Mouse (Mus musculus): ENCODE measurements around the gene Rgs12. TPM values are rescaled to one million over a fixed set of nuclear protein-coding genes. Genes with fewer than 3 reads are reported as not detected.

Rgs12 gene
- polyA plus RNA-seq, 1 experiment from 2014 or later: 56.3 TPM

GRCm38 (mm10) chr5:35014036-35014435 is 64.8 kb downstream of the Rgs12 start:
- Histone ChIP-seq H3K9me3 (no peaks in the 10 kb centered on the region), H3K4me1 (no peaks in the 10 kb centered on the region), H3K27me3 (no peaks in the 10 kb centered on the region), H3K27ac (no peak overlapping the region), H3K4me2 (replicated peaks) (no peak overlapping the region), H3K36me3 (peaks cover 20% of the 10 kb centered on the region; the same call in 1 of the 2 replicates), H3K4me3 (no peak overlapping the region), H3K9ac (no peak overlapping the region)
- no peak; the same call in 1 of the 2 replicates for ATAC-seq (ENCODE audit: insufficient number of reproducible peaks, insufficient read depth, low FRiP score, low TSS enrichment)
- WGBS: 79% methylated on average over 6 of the region's 6 CpGs

GRCm38 (mm10) chr5:35019673-35020300 is 70.5 kb downstream of the Rgs12 start:
- Histone ChIP-seq H3K36me3 (peaks cover 40% of the 10 kb centered on the region), H3K4me1 (no peaks in the 10 kb centered on the region), H3K9me3 (no peaks in the 10 kb centered on the region), H3K4me2 (replicated peaks) (no peak overlapping the region), H3K27ac (no peak overlapping the region), H3K27me3 (no peaks in the 10 kb centered on the region), H3K9ac (no peak overlapping the region), H3K4me3 (no peak overlapping the region)
- no peak for ATAC-seq (ENCODE audit: insufficient number of reproducible peaks, insufficient read depth, low FRiP score, low TSS enrichment)
- 75% methylated on average over 9 of the region's 9 CpGs for WGBS

DNA sequence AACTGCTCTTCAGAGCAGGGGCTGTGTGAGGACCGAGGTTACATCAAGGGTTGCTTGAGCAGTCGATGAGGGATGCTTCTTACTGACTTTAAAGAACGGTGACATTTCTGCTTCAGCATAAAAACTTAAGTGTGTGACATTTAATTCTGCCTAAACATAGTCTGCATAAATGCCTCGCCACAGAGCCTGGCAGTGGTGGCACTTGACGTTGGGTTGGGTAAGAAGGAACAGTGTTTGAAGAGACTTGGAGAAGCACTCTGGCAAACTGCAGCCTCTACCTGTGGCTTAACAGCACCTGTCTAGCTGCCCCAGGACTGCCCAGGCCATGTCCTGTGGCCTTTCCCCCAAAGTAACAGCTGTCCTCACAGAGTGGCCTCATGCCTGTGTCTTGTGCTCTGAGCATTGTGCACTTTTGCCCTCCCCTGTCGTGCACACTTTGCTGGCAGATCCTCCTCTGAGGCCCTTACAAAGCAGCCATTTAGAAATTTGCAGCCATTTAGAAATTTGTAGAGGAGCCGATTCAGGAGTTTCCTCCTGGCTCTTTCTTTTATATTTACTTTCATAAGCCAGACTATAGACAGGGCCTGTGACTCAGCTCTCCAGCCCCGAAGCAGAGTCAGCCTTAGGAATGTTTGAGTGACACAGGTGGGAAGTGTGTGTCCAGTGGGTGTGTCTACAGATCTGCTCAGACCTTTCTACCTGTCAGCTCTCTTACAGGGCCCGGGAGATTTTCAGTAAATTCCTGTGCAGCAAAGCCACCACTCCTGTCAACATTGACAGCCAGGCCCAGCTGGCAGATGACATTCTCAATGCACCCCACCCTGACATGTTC is 71.4 kb downstream of the Rgs12 start:
- Histone ChIP-seq H3K27ac (no peak overlapping the region), H3K4me1 (no peaks in the 10 kb centered on the region), H3K9ac (no peak overlapping the region), H3K36me3 (peaks cover 42% of the 10 kb centered on the region), H3K4me2 (replicated peaks) (no peak overlapping the region), H3K9me3 (no peaks in the 10 kb centered on the region), H3K4me3 (no peak overlapping the region), H3K27me3 (no peaks in the 10 kb centered on the region)
- ATAC-seq (ENCODE audit: insufficient number of reproducible peaks, insufficient read depth, low FRiP score, low TSS enrichment): no peak
- WGBS: 74% methylated on average over 9 of the region's 9 CpGs

DNA sequence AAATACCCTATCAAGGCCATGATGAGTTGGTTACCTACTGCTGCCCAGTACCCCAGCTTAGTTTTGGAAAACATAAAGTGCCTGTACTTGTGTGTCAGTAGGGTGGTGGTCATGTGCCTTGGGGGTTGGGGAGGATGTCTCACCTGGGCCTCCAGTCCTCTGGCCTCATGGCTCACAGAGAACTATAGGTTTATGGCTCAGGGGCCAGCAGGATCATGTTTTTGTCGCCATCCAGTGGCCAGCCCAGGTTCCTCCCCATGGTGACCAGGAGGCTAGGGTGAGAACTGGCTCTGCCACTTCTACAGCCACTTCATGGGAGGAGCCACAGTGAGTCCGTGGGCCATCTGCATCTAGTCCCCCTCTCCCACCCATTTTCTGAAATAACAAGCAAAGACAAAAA is 75.7 kb downstream of the Rgs12 start:
- peak; percentile 59; the same call in 1 of the 2 replicates for ATAC-seq (ENCODE audit: insufficient number of reproducible peaks, insufficient read depth, low FRiP score, low TSS enrichment)

GRCm38 (mm10) chr5:35029303-35029702 is 80.1 kb downstream of the Rgs12 start:
- H3K27me3 ChIP-seq: no peaks in the 10 kb centered on the region
- 100% methylated on average over 1 of the region's 1 CpGs for WGBS
- H3K4me3 ChIP-seq: no peak overlapping the region
- no peak overlapping the region for H3K27ac ChIP-seq
- ATAC-seq (ENCODE audit: insufficient number of reproducible peaks, insufficient read depth, low FRiP score, low TSS enrichment): no peak
- no peaks in the 10 kb centered on the region for H3K4me1 ChIP-seq
- H3K9ac ChIP-seq: no peak overlapping the region
- H3K36me3 ChIP-seq: peaks cover 77% of the 10 kb centered on the region
- H3K9me3 ChIP-seq: no peaks in the 10 kb centered on the region
- no peak overlapping the region for H3K4me2 ChIP-seq (replicated peaks)

More for the DNA sequence above, 75.7 kb downstream of the Rgs12 start:
- no peak overlapping the region for H3K27ac ChIP-seq
- 19% methylated on average over 2 of the region's 2 CpGs for WGBS
- peaks cover 76% of the 10 kb centered on the region for H3K36me3 ChIP-seq
- H3K9me3 ChIP-seq: no peaks in the 10 kb centered on the region
- H3K4me2 ChIP-seq (replicated peaks): no peak overlapping the region
- no peaks in the 10 kb centered on the region for H3K27me3 ChIP-seq
- H3K4me3 ChIP-seq: no peak overlapping the region
- no peaks in the 10 kb centered on the region for H3K4me1 ChIP-seq
- no peak overlapping the region for H3K9ac ChIP-seq

GRCm38 (mm10) chr5:35029755-35030154 is 80.5 kb downstream of the Rgs12 start:
- H3K9me3 ChIP-seq: no peaks in the 10 kb centered on the region
- peaks cover 80% of the 10 kb centered on the region for H3K36me3 ChIP-seq
- no peaks in the 10 kb centered on the region for H3K4me1 ChIP-seq
- 90% methylated on average over 5 of the region's 5 CpGs for WGBS
- H3K27ac ChIP-seq: no peak overlapping the region
- no peak overlapping the region for H3K9ac ChIP-seq
- H3K4me2 ChIP-seq (replicated peaks): no peak overlapping the region
- H3K27me3 ChIP-seq: no peaks in the 10 kb centered on the region
- no peak for ATAC-seq (ENCODE audit: insufficient number of reproducible peaks, insufficient read depth, low FRiP score, low TSS enrichment)
- H3K4me3 ChIP-seq: no peak overlapping the region

DNA sequence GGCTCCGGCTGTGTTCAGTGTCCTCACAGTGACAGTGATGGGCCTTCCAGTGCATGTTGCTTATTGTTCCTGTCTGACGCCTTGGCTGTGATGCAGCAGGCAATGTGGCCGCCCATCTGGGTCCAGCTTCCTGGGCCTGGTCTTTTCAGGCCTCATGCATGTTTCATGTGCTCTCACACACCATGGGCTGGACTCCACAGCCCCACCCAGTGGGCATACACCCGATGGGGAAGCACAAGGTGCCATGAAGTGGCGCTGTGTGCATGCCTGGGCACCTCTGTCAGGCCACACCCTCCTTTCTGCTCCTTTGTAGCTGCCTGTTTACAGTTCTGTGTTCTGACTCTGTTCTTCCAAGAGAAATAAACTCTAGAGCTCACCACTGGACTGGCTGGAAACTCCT is 83.8 kb downstream of the Rgs12 start:
- H3K9me3 ChIP-seq: no peaks in the 10 kb centered on the region
- ATAC-seq (ENCODE audit: insufficient number of reproducible peaks, insufficient read depth, low FRiP score, low TSS enrichment): no peak
- H3K36me3 ChIP-seq: peaks cover 60% of the 10 kb centered on the region
- no peak overlapping the region for H3K9ac ChIP-seq
- no peak overlapping the region for H3K27ac ChIP-seq
- H3K4me2 ChIP-seq (replicated peaks): no peak overlapping the region
- H3K4me3 ChIP-seq: no peak overlapping the region
- no peaks in the 10 kb centered on the region for H3K4me1 ChIP-seq
- WGBS: 83% methylated on average over 5 of the region's 5 CpGs
- no peaks in the 10 kb centered on the region for H3K27me3 ChIP-seq

GRCm38 (mm10) chr5:35033619-35034018 is 84.4 kb downstream of the Rgs12 start:
- Histone ChIP-seq H3K36me3 (peaks cover 55% of the 10 kb centered on the region), H3K9ac (no peak overlapping the region), H3K27ac (no peak overlapping the region), H3K4me1 (no peaks in the 10 kb centered on the region), H3K9me3 (no peaks in the 10 kb centered on the region), H3K27me3 (no peaks in the 10 kb centered on the region), H3K4me3 (no peak overlapping the region), H3K4me2 (replicated peaks) (no peak overlapping the region)
- no peak for ATAC-seq (ENCODE audit: insufficient number of reproducible peaks, insufficient read depth, low FRiP score, low TSS enrichment)
- 79% methylated on average over 1 of the region's 1 CpGs for WGBS

DNA sequence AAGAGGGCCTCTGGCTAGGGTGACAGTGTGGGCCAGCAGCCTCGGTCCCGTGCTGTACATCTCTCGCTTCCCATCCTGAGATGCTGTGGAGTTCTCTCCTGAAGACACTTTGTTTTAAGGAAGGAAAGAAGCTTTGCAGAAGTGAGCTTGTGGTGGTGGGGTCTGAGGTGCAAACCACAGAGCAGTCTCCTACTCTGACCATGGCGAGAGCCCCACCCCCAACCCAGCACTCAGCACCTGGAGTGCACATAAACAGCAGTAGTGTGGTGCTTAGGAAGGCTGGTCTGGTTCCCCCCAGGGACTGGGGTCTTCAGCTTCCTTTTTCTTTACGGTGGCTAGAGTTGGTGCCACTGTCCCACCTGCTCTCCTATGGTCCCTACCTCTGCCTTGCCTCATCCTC is 85.9 kb downstream of the Rgs12 start:
- WGBS: 85% methylated on average over 5 of the region's 5 CpGs
- no peak overlapping the region for H3K4me3 ChIP-seq
- no peak overlapping the region for H3K4me2 ChIP-seq (replicated peaks)
- H3K9ac ChIP-seq: no peak overlapping the region
- ATAC-seq (ENCODE audit: insufficient number of reproducible peaks, insufficient read depth, low FRiP score, low TSS enrichment): no peak
- no peaks in the 10 kb centered on the region for H3K9me3 ChIP-seq
- no peaks in the 10 kb centered on the region for H3K4me1 ChIP-seq
- H3K27me3 ChIP-seq: no peaks in the 10 kb centered on the region
- peaks cover 43% of the 10 kb centered on the region for H3K36me3 ChIP-seq
- no peak overlapping the region for H3K27ac ChIP-seq

DNA sequence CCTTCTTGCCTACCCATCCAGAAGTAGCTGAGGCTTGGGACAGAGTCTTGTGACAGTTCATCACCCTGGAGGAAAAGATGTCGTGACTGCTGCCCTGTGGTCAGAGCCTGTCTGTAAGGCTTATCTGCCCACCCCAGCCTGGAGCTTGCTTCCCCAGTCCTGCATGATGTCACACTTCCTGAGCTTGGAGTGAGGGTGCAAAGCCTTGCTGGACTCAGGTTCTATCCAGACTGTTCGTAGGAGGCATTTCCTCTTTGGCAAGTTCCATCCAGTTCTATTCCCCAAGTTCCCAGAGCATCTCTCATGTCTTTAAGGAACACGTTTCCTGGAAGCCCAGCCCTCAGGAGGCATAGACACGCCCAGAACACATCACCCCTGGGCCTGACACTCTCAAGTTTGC is 86.5 kb downstream of the Rgs12 start:
- H3K4me2 ChIP-seq (replicated peaks): no peak overlapping the region
- no peaks in the 10 kb centered on the region for H3K9me3 ChIP-seq
- no peak for ATAC-seq (ENCODE audit: insufficient number of reproducible peaks, insufficient read depth, low FRiP score, low TSS enrichment)
- H3K4me3 ChIP-seq: no peak overlapping the region
- no peaks in the 10 kb centered on the region for H3K27me3 ChIP-seq
- WGBS: 75% methylated on average over 4 of the region's 4 CpGs
- H3K9ac ChIP-seq: no peak overlapping the region
- no peaks in the 10 kb centered on the region for H3K4me1 ChIP-seq
- H3K36me3 ChIP-seq: peaks cover 43% of the 10 kb centered on the region
- no peak overlapping the region for H3K27ac ChIP-seq

- ATAC-seq (ENCODE audit: insufficient number of reproducible peaks, insufficient read depth, low FRiP score, low TSS enrichment): no peak
- Histone ChIP-seq H3K4me1 (no peaks in the 10 kb centered on the region), H3K9me3 (no peaks in the 10 kb centered on the region), H3K27me3 (no peaks in the 10 kb centered on the region), H3K4me2 (replicated peaks) (no peak overlapping the region), H3K4me3 (no peak overlapping the region), H3K9ac (no peak overlapping the region), H3K36me3 (peaks cover 29% of the 10 kb centered on the region), H3K27ac (no peak overlapping the region)
Measured at GRCm38 (mm10) chr5:35037438-35037837, 88.2 kb downstream of the Rgs12 start.

- Histone ChIP-seq H3K27ac (no peak within 1 kb of the TSS), H3K27me3 (no peaks in the 10 kb centered on the region), H3K9ac (no peak within 1 kb of the TSS), H3K36me3 (no peaks in the 10 kb centered on the region), H3K4me2 (replicated peaks) (no peak within 1 kb of the TSS), H3K9me3 (no peaks in the 10 kb centered on the region), H3K4me3 (no peak within 1 kb of the TSS), H3K4me1 (no peaks in the 10 kb centered on the region)
- 60% methylated on average over 6 of the region's 6 CpGs for WGBS
- ATAC-seq (ENCODE audit: insufficient number of reproducible peaks, insufficient read depth, low FRiP score, low TSS enrichment): no peak
Measured at GRCm38 (mm10) chr5:35041268-35041829, 92.1 kb downstream of the Rgs12 start, which contains the start of gene Hgfac. TSS of gene Hgfac (plus strand) at chr5:35041509.
